Mouse (Mus musculus) small intestine, adult 2 months (tissue): ENCODE measurements at regions not wholly inside any gene's neighbourhood (a gene's known extent, or its start where the extent isn't known, plus 50 kb on each side); places are given as distances from the start of the nearest gene placed in this dataset.

ENCODE experiments used
- CTCF ChIP-seq: fragments of 200-500 bp; IDR thresholded peaks from 2 replicates; pipeline ENCODE4 v1.5.1; 2012; ENCODE audit warnings: low read depth, mild to moderate bottlenecking, control low read depth, inconsistent platforms, low read length, moderate library complexity, mixed read lengths; ENCODE audit not compliant: insufficient replicate concordance, insufficient read length; ENCODE audit errors: extremely low read depth
- POLR2A ChIP-seq: fragments of 200-500 bp; IDR thresholded peaks from 2 replicates; pipeline ENCODE4 v1.6.1; 2012; ENCODE audit warnings: low read depth, mild to moderate bottlenecking, control low read depth, inconsistent platforms, low read length, moderate library complexity

DNA sequence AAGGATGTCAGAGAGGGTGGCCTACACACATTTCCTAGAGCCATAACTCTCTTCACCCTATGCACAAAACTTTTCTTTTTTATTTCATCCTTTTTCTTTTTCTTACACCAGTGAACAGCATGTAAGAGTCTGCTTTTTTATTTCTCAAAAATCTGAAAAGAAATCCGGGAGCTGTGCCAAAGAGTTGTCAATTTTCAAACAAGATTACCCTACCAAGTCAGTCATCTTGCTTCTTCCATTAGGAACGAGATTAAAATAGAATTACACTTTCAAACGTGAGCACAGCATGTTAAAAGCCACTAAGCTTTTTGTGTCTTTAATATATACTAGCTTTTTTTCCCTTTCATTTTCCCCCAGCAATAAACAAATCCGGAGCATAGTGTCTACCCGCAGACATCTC is 232.2 kb upstream of the Smim15 start:
- TF ChIP-seq CTCF = no peak
- no peak for TF ChIP-seq POLR2A
